Mouse (Mus musculus) heart, postnatal 4 days (tissue): ENCODE results near the gene Pla2g12a. TPM values are rescaled to one million over a fixed set of nuclear protein-coding genes. Genes with fewer than 3 reads are reported as not detected.
A peak's percentile ranks its signal among the peaks of the same experiment; 100 is the strongest.

Experiments
- DNase-seq: peaks from one replicate; pipeline ENCODE4 v3.0.0; 2021
- total RNA-seq, 2 experiments: library from RNA; stranded (reverse); gene quantifications; 2 replicates each; pipeline ENCODE4 v1.2.3; 2021

Pla2g12a gene
- total RNA-seq, 2 experiments from 2014 or later = 22.6 to 26.5 TPM

DNA sequence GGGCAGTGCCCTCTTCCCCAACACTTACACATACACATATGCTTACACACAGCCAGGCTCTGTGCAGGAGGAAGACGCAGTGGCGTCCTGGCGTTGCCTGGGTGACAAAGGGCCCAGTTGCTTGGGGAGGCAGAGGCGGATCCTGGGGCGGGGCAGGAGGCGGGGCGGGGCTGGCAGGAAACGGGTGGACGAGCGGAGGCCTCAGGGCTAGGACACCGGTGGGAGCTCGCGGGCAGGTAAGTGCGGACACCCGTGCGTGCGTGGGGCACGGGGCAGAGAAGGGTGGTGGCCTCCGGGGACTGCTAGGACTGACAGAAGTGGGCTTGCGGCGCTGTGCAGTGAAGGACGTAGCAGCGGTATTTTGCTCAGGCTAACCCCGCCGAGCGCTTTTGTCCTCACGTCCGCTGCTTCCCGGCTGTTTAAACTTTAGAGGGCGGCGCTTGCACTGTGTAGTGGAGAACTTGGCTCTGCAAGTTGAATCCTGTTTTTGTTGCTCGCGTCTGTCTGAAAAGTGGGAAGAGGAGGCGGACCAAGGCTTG lies 22.9 kb downstream of the Pla2g12a start, which contains the start of gene Casp6:
Gene Casp6, plus strand, starts transcription at position 155 of the 539 bp plus-strand sequence.
- DNase-seq = peak; percentile 84

DNA sequence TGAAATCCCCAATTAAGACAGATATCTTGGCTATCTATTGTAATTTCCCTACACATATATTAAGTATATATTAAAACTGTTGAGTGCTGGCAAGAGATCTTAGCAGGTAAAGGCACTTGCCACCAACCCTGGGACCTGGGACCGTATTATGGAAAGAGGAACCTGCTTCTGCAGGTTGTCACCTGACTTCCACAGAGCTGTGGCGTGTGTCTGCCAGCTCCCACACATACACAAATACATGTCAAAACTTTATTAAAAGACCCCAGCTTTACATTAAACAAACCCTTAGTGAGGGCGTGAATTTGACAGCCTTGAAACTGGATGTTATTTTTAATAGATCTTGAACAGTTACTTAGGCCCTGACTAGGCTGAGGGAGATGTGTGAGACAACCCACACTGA lies 25.0 kb downstream of the Pla2g12a start:
- DNase-seq = no peak

DNA sequence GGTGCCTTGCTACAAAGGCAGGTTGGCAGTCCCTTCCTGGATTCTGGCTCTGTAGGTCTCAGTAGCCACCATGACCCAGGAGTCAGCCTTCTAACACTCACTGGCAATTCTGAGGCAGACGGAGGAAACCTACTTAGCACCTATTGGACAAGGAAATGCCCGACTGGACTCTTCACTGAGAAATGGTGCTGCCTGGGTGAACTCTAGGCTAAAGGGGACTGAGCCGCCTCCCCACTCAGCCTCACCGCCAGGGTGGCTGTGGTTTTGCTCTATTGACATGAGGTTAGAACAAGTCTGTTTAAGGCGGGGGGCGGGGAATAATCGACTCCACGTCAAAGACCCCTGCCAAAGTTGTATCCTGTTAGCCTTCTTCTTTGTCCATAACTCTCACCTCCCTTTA lies 25.5 kb downstream of the Pla2g12a start:
- no peak for DNase-seq

DNA sequence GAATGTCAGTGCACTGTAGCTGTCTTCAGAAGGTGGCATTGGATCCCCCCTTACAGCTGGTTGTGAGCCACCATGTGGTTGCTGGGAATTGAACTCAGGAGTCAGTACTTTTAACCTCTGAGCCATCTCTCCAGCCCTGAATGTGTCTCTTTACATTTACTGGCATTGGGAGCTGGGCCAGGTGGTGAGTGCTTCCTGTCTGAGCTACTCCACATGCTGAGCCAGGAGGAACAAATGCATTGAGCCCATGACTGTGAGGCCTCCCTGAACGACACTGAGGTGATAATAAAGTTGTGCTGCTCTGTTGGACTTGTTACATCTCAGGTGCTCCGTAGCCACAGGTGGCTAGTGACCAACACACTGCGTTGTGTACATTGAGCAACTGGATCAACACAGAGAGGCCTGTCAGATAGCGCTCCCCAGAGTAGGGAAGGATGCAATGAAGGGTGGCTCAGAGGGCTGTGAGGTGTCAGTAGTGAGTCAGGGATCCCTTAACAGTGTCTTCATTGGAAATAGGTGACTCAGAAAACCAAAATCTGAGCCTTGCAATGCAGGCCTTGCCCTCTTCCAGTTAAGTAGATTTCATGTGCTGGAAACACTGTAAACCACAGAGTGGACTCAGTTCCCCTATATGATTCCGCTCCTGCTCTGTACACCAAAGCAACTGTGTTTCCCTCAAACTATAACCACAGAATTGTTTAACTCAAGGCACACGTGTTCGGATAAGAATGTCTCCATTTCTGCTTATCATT lies 26.2 kb downstream of the Pla2g12a start:
- DNase-seq = no peak

DNA sequence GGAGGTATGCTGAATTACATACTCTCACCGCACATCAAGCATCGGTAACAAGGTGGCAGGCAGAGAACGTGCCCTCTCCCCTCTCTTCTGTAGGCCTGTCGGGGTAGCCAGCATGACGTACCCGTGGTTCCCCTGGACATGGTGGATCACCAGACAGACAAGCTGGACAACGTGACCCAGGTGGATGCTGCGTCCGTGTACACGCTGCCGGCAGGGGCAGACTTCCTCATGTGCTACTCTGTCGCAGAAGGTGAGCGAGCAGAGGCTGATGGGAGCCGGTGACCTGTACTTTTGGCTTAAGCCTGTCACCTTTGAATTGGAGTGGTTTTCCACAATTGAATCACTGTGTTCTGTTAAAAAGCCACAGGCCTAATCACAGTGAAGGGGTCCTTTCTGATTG lies 33.6 kb downstream of the Pla2g12a start:
- DNase-seq = no peak

DNA sequence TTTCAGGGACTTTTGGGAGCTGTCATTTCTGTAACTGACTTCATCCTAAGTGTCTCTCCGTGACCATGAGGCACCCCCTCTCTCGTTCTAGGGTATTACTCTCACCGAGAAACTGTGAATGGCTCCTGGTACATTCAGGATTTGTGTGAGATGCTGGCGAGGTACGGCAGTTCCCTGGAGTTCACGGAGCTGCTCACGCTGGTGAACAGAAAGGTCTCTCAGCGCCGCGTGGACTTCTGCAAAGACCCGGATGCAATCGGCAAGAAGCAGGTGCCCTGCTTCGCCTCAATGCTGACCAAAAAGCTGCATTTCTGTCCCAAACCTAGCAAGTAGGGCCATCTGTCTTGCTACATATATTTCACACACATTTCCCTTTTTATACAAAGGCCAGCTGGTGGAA lies 34.8 kb downstream of the Pla2g12a start:
- DNase-seq = no peak

DNA sequence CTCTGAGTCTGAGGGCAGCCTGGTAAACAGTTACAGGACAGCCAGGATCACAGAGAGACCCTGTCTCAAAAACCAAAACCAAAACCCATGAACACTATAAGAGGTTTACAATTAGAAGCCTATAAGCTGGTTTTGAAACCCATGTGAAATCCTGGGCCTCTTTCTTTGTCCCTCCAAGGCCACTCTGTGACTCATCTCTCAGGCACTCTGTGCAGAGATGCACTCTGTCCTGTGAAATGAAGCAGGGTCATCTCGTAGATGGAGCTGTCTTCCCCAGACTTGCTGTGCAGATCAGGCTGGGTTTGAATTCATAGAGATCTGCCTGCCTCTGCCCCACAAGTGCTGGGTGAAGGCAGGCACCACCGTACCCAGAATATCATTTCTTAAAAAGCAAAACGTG lies 39.0 kb downstream of the Pla2g12a start:
- DNase-seq = no peak

DNA sequence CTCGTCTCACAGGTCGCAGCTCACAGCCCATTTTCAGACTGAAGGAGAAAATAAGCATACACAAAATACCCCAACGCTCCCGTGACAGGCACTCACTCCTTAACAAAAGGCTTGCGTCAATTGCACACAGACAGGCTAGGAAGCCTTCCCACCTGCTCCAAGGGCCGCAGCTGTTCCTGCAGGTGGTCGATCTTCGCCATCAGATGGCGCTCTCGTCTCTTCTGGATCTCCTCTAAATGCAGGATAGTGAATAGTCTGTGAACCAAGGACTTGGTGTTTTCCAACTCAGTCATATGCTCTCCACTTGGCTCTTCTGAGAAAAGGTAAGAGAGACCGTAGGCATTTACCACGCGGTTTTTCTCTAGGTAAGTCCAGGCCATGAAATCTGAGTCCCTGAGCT lies 40.0 kb downstream of the Pla2g12a start:
- DNase-seq = peak; percentile 75

DNA sequence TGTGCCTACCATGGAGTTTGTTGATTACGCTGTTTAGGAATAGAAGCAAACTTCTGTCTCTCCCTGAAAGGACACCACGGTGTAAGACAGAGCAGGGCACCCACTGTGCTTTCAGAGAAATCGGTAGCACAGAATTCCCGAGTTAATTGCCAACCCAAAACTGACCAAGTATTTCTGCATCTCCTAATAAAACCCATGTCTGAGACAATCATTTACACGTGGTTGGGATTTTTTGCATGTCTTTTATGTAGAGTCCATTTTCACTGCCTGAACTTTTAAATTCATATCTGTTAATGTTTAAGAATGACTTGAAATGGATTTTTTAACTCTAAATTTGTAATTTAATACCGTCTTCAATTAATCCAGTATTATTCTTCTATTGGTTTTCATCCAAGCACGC lies 45.2 kb downstream of the Pla2g12a start:
- no peak for DNase-seq

DNA sequence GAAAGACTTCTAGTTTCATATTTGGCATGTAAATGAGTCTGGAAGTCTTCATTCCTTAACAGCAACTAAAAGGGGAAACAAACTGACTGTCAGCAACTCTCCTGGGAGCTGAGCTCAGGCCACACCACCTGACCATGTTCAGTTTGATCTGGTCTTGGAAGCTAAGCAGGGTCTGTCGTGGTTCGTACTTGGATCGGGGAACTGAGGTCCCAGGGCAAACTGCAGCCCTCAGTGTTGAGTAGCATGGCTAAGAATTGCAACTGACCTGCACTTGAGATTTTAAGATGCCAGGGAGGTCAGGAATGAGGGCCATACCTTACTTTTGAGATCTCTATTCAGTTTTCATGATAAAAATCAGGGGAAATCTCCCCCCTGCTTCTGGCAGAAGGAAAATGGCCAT lies 47.5 kb downstream of the Pla2g12a start:
- no peak for DNase-seq

DNA sequence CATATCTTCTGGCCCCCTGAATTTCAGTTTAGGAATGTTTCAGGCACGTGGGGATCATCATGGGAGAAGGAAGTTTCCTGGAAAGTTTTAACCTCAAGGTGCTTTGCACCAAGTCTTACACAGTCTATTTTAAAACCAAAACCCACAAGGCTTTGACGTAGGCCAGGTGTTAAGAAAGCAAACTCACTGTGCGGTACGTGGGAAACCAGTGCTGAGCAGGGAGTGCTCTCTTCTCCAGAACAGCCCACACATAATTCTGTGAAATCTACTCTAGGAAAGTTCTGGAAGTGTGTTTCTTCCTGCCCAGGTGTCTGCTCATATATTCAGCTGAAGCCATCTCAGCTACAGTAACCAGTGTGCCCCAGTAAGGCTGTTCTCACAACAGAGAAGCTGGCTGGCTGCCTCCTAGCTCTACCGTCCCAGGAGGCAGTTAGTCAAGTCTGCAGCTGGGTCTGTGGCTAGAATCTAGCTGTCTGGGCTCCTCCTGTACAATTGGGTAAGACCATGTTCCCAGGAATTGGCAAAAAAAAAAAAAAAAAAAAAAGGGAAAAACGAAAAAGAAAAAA lies 51.9 kb downstream of the Pla2g12a start:
- DNase-seq = no peak

DNA sequence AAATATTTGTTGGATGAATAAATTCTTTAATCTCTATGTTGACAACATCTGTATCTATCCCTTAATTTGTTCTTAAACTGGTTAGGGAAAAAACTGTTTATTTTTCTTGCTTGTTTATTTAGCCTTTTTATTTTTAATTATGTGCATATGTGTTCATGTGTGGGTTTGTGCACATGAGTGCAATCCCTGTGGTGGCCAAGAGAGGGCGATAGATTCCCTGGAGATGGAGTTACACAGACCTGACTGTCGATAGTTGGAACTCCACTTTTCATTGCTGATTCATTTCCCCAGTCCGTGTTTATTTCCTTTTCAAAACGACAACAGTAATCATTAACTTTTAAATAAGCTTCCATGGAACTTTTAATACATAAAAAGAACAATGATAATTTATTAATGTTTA lies 54.0 kb downstream of the Pla2g12a start:
- peak; percentile 23 for DNase-seq

DNA sequence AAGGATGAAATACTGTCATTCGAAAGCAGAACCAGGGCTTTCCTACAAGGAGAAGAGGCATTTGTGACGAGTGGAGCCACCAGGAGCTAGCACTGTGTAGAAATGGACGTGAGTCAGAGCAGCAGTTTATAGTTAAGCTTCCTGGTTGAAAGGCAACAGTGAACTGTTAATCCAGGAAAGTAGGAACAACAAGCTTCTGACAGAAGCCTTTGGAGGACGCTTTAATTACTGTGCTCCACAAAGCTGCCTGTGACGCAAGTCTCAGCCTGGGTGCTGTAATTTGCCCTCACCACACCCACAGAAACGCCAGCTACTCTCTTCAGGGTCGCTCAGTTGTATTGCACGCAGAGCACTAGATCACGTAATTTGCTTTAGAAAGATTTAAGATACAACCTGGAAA lies 58.2 kb downstream of the Pla2g12a start:
- DNase-seq = no peak

DNA sequence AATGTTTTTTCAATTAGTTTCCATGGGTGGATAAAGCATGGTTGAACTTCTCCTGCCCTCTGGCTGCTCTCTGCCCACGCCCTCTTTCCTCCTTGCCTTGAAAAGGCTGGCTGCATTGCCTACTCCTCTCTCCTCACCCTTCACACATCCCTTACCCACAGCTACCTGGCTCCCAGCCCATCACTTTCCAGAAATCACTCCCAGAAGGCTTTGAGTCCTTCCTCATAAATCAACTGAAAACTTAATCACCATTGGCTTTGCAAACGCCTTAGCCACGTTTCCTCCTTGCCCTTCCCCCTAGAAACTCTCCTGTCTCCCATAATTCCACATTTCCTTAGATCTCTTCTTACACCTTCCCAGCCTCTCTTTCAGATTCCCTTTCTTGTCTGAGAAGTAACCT lies 59.4 kb downstream of the Pla2g12a start:
- DNase-seq = peak; percentile 8

DNA sequence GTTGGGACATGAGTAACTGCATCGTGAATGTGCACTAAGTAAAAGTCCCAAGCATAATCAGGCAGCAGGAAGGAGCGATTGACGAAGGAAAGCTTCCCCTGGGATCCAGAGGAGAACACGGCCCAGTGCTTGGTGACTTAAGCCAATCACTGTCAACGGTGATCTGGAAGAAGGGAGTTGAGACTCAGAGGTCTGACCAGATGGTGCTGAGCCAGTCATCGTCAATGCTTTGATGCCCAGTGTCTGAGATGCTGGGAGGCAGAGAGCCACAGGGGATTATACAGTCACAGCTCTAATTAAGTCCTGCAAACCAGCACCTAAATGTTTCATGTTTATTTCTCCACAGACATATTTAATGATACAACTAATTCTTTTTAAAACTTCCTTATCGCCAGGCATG lies 60.7 kb downstream of the Pla2g12a start:
- no peak for DNase-seq

DNA sequence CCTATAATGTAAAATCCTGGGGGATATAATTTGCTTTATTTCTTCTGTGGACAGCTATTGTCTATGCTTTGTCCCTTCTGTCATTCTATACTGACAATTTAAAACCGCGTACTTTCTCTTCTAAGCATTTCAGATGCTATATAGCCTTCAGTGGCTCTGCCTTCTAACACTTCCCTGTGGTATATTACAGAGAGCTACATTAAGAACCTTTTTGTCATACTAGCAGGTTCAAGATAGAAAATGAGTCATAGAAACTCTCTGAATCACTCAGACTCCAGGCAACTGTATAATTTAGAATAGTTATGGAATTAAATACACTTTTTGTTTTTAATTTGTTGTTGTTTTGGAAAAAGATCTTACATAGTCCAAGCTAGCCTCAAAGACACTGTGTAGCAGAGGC lies 62.4 kb downstream of the Pla2g12a start:
- no peak for DNase-seq

DNA sequence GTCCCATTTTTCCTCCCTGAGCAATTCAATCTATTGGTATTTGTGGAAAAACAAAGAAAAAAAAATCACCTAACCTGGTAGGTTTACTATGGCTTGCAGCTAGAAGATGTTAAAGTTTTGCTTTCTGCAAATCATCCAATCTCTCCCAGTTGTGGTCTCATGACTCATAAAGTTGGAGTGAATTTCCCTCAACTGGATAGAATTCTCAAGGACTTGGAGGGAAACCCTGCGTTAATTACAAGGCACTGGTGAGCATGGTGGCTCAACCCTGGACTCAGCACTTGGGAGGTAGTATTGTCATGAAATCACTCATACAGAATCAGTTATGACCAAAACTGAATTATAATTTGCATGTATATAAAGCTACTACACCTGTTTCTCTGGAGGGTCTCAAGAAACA lies 62.9 kb downstream of the Pla2g12a start:
- DNase-seq = no peak

DNA sequence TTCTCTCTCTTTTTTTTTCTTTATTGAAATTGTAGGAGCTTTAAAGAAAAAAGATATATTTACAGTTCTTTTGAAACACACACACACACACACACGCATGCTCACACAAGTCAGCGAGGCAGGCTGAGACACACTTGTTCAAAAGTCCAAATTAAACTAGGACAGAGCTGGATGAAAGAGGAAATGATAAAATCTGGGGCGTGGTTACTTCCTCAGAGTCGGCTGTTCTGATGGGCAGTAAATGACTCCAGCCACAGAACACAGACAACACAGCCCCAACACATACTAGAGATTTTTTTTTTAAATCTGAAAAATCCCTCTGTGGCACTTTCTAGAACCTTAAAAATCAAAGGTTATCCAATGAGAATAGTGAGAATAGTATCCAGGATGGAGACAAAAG lies 65.4 kb downstream of the Pla2g12a start:
- DNase-seq = no peak

Other genes with a start within 250 kb of the Pla2g12a start
- 1 to 10 TPM; 2.3 to 2.5 TPM for gene Egf, start 123.3 kb upstream of the Pla2g12a start, total RNA-seq
- gene Lrit3, start 74.6 kb upstream of the Pla2g12a start, total RNA-seq = not detected
- under 1 TPM; 0.20 to 0.21 TPM for gene Rrh, start 56.0 kb upstream of the Pla2g12a start, total RNA-seq
- 10 to 100 TPM; 30.3 to 33.3 TPM for gene Gar1, start 47.2 kb upstream of the Pla2g12a start, total RNA-seq
- 1 to 10 TPM; 1.5 to 1.7 TPM for gene Cfi, start 42.7 kb upstream of the Pla2g12a start, total RNA-seq
- 10 to 100 TPM; 22.2 to 23.7 TPM for gene Casp6, start 22.8 kb downstream of the Pla2g12a start, total RNA-seq
- 1 to 10 TPM; 1.1 to 1.4 TPM for gene Mcub, start 91.6 kb downstream of the Pla2g12a start, total RNA-seq
- gene Sec24b, start 182.9 kb downstream of the Pla2g12a start, total RNA-seq = 10 to 100 TPM; 41.4 to 42.0 TPM